Mouse (Mus musculus): ENCODE results near the gene Gm14862.
A peak's percentile ranks its signal among the peaks of the same experiment; 100 is the strongest.
"Not testable (repeated sequence)": the region's sequence is repeated elsewhere in the genome, so short reads cannot be mapped to it uniquely, and the experiment has no call there.

Gene Gm14862

GRCm38 (mm10) chrX:9256766-9257165, at the start of gene Gm14862:
TSS of gene Gm14862 (minus strand) at chrX:9256899.
- no peak for DNase-seq

- DNase-seq = no peak
Observed at GRCm38 (mm10) chrX:9303455-9303854, 46.8 kb upstream of the Gm14862 start.

GRCm38 (mm10) chrX:9302791-9303190, 46.1 kb upstream of the Gm14862 start:
- DNase-seq = no peak

- DNase-seq = no peak
Observed at GRCm38 (mm10) chrX:9298413-9298864, 41.7 kb upstream of the Gm14862 start.

GRCm38 (mm10) chrX:9293140-9293829, 36.6 kb upstream of the Gm14862 start:
- DNase-seq = not testable (repeated sequence)

- not testable (repeated sequence) for DNase-seq
Observed at GRCm38 (mm10) chrX:9283464-9283863, 26.8 kb upstream of the Gm14862 start, which contains the start of gene H2al1m. TSS of gene H2al1m (plus strand) at chrX:9283764.

- no peak for DNase-seq
Observed at GRCm38 (mm10) chrX:9274321-9274720, 17.6 kb upstream of the Gm14862 start.

GRCm38 (mm10) chrX:9273377-9274002, 16.8 kb upstream of the Gm14862 start:
- no peak for DNase-seq

- DNase-seq = peak; percentile 12
Observed at GRCm38 (mm10) chrX:9272460-9273361, 16.0 kb upstream of the Gm14862 start, which contains the start of gene Xk. TSS of gene Xk (plus strand) at chrX:9272756.

- no peak for DNase-seq
Observed at GRCm38 (mm10) chrX:9271947-9272459, 15.3 kb upstream of the Gm14862 start.

GRCm38 (mm10) chrX:9271112-9271511, 14.4 kb upstream of the Gm14862 start:
- DNase-seq = no peak

GRCm38 (mm10) chrX:9259267-9259666, 2.6 kb upstream of the Gm14862 start:
- no peak for DNase-seq

- DNase-seq = no peak
Observed at GRCm38 (mm10) chrX:9257831-9258230, 1.1 kb upstream of the Gm14862 start.

GRCm38 (mm10) chrX:9254901-9255300, 1.8 kb downstream of the Gm14862 start:
- no peak for DNase-seq

GRCm38 (mm10) chrX:9253990-9254389, 2.7 kb downstream of the Gm14862 start:
- DNase-seq = peak; percentile 5

GRCm38 (mm10) chrX:9248911-9249310, 7.8 kb downstream of the Gm14862 start:
- no peak for DNase-seq

- DNase-seq = no peak
Observed at GRCm38 (mm10) chrX:9244603-9245336, 11.9 kb downstream of the Gm14862 start.

GRCm38 (mm10) chrX:9243381-9243864, 13.3 kb downstream of the Gm14862 start:
- DNase-seq = no peak

- DNase-seq = no peak
Observed at GRCm38 (mm10) chrX:9240737-9241591, 15.7 kb downstream of the Gm14862 start.

- DNase-seq = no peak
Observed at GRCm38 (mm10) chrX:9227105-9227504, 29.6 kb downstream of the Gm14862 start.

Data from kidney, adult 11 months (tissue).